Mouse (Mus musculus): ENCODE results near the gene C1qtnf9. TPM values are rescaled to one million over a fixed set of nuclear protein-coding genes. Genes with fewer than 3 reads are reported as not detected.

Gene C1qtnf9
- polyA plus RNA-seq, 1 experiment from 2014 or later, result not detected

- no peaks in the 10 kb centered on the region for H3K9me3 ChIP-seq (ENCODE audit: control insufficient read depth, low read length)
- no peaks in the 10 kb centered on the region for H3K27me3 ChIP-seq (replicated peaks; ENCODE audit: control insufficient read depth, insufficient read depth, low read length)
- ATAC-seq, result no peak
- H3K4me1 ChIP-seq (replicated peaks; ENCODE audit: control insufficient read depth, insufficient read depth, low read length), result peaks cover 63% of the 10 kb centered on the region
- H3K4me3 ChIP-seq (replicated peaks; ENCODE audit: low read length), result no peak overlapping the region
- no peaks in the 10 kb centered on the region for H3K36me3 ChIP-seq (ENCODE audit: control insufficient read depth, insufficient read depth)
- no peak overlapping the region for H3K9ac ChIP-seq (replicated peaks; ENCODE audit: low read depth, low read length)
- WGBS, result 54% methylated on average over 13 of the region's 13 CpGs
- H3K27ac ChIP-seq (ENCODE audit: low read length), result peak overlapping the region; percentile 41; the same call in 1 of the 2 replicates
- no peak overlapping the region for H3K4me2 ChIP-seq (ENCODE audit: low read length)
Observed at GRCm38 (mm10) chr14:60735848-60736547, 31.9 kb upstream of the C1qtnf9 start.

- H3K4me2 ChIP-seq (ENCODE audit: low read length), result no peak overlapping the region
Observed at GRCm38 (mm10) chr14:60736591-60737192, 31.2 kb upstream of the C1qtnf9 start.

GRCm38 (mm10) chr14:60737202-60737611, 30.7 kb upstream of the C1qtnf9 start:
- H3K27me3 ChIP-seq (replicated peaks; ENCODE audit: control insufficient read depth, insufficient read depth, low read length), result no peaks in the 10 kb centered on the region
- no peak overlapping the region for H3K4me3 ChIP-seq (replicated peaks; ENCODE audit: low read length)
- no peak overlapping the region for H3K4me2 ChIP-seq (ENCODE audit: low read length)
- ATAC-seq, result no peak
- no peaks in the 10 kb centered on the region for H3K36me3 ChIP-seq (ENCODE audit: control insufficient read depth, insufficient read depth)
- no peak overlapping the region for H3K9ac ChIP-seq (replicated peaks; ENCODE audit: low read depth, low read length)
- peaks cover 75% of the 10 kb centered on the region for H3K4me1 ChIP-seq (replicated peaks; ENCODE audit: control insufficient read depth, insufficient read depth, low read length)
- 13% methylated on average over 7 of the region's 7 CpGs for WGBS
- no peaks in the 10 kb centered on the region for H3K9me3 ChIP-seq (ENCODE audit: control insufficient read depth, low read length)
- H3K27ac ChIP-seq (ENCODE audit: low read length), result peak overlapping the region; percentile 50

More at GRCm38 (mm10) chr14:60736591-60737192, 31.2 kb upstream of the C1qtnf9 start:
- Histone ChIP-seq H3K27ac (ENCODE audit: low read length) (peak overlapping the region; percentile 50), H3K9me3 (ENCODE audit: control insufficient read depth, low read length) (no peaks in the 10 kb centered on the region), H3K4me3 (replicated peaks; ENCODE audit: low read length) (no peak overlapping the region), H3K36me3 (ENCODE audit: control insufficient read depth, insufficient read depth) (no peaks in the 10 kb centered on the region), H3K4me1 (replicated peaks; ENCODE audit: control insufficient read depth, insufficient read depth, low read length) (peaks cover 70% of the 10 kb centered on the region), H3K27me3 (replicated peaks; ENCODE audit: control insufficient read depth, insufficient read depth, low read length) (no peaks in the 10 kb centered on the region), H3K9ac (replicated peaks; ENCODE audit: low read depth, low read length) (no peak overlapping the region)
- ATAC-seq, result peak; percentile 16; the same call in 1 of the 2 replicates
- 3% methylated on average over 4 of the region's 4 CpGs for WGBS

GRCm38 (mm10) chr14:60738434-60738938, 29.4 kb upstream of the C1qtnf9 start:
- no peak overlapping the region for H3K4me2 ChIP-seq (ENCODE audit: low read length)
- no peak overlapping the region for H3K9ac ChIP-seq (replicated peaks; ENCODE audit: low read depth, low read length)
- WGBS, result 53% methylated on average over 10 of the region's 10 CpGs
- H3K9me3 ChIP-seq (ENCODE audit: control insufficient read depth, low read length), result no peaks in the 10 kb centered on the region
- peaks cover 68% of the 10 kb centered on the region for H3K4me1 ChIP-seq (replicated peaks; ENCODE audit: control insufficient read depth, insufficient read depth, low read length)
- peak overlapping the region; percentile 19; the same call in 1 of the 2 replicates for H3K27ac ChIP-seq (ENCODE audit: low read length)
- no peak overlapping the region for H3K4me3 ChIP-seq (replicated peaks; ENCODE audit: low read length)
- ATAC-seq, result no peak
- no peaks in the 10 kb centered on the region for H3K36me3 ChIP-seq (ENCODE audit: control insufficient read depth, insufficient read depth)
- no peaks in the 10 kb centered on the region for H3K27me3 ChIP-seq (replicated peaks; ENCODE audit: control insufficient read depth, insufficient read depth, low read length)

GRCm38 (mm10) chr14:60739155-60739554, 28.8 kb upstream of the C1qtnf9 start:
- H3K9me3 ChIP-seq (ENCODE audit: control insufficient read depth, low read length), result no peaks in the 10 kb centered on the region
- H3K27me3 ChIP-seq (replicated peaks; ENCODE audit: control insufficient read depth, insufficient read depth, low read length), result no peaks in the 10 kb centered on the region
- no peak overlapping the region for H3K9ac ChIP-seq (replicated peaks; ENCODE audit: low read depth, low read length)
- no peak overlapping the region for H3K4me2 ChIP-seq (ENCODE audit: low read length)
- no peak for ATAC-seq
- H3K27ac ChIP-seq (ENCODE audit: low read length), result no peak overlapping the region
- no peaks in the 10 kb centered on the region for H3K36me3 ChIP-seq (ENCODE audit: control insufficient read depth, insufficient read depth)
- H3K4me1 ChIP-seq (replicated peaks; ENCODE audit: control insufficient read depth, insufficient read depth, low read length), result peaks cover 62% of the 10 kb centered on the region
- 0% methylated on average over 3 of the region's 9 CpGs for WGBS
- H3K4me3 ChIP-seq (replicated peaks; ENCODE audit: low read length), result no peak overlapping the region

GRCm38 (mm10) chr14:60739616-60740015, 28.3 kb upstream of the C1qtnf9 start:
- Histone ChIP-seq H3K4me3 (replicated peaks; ENCODE audit: low read length) (no peak overlapping the region), H3K9me3 (ENCODE audit: control insufficient read depth, low read length) (no peaks in the 10 kb centered on the region), H3K27me3 (replicated peaks; ENCODE audit: control insufficient read depth, insufficient read depth, low read length) (no peaks in the 10 kb centered on the region), H3K4me2 (ENCODE audit: low read length) (no peak overlapping the region), H3K9ac (replicated peaks; ENCODE audit: low read depth, low read length) (peak overlapping the region; percentile 39; the same call in 1 of the 2 replicates), H3K4me1 (replicated peaks; ENCODE audit: control insufficient read depth, insufficient read depth, low read length) (peaks cover 59% of the 10 kb centered on the region), H3K36me3 (ENCODE audit: control insufficient read depth, insufficient read depth) (no peaks in the 10 kb centered on the region), H3K27ac (ENCODE audit: low read length) (peak overlapping the region; percentile 66)
- 51% methylated on average over 12 of the region's 12 CpGs for WGBS
- ATAC-seq, result no peak

- H3K9me3 ChIP-seq (ENCODE audit: control insufficient read depth, low read length), result no peaks in the 10 kb centered on the region
- no peak overlapping the region for H3K4me3 ChIP-seq (replicated peaks; ENCODE audit: low read length)
- H3K4me2 ChIP-seq (ENCODE audit: low read length), result no peak overlapping the region
- H3K9ac ChIP-seq (replicated peaks; ENCODE audit: low read depth, low read length), result no peak overlapping the region
- no peak for ATAC-seq
- no peaks in the 10 kb centered on the region for H3K27me3 ChIP-seq (replicated peaks; ENCODE audit: control insufficient read depth, insufficient read depth, low read length)
- WGBS, result 71% methylated on average over 5 of the region's 5 CpGs
- no peak overlapping the region; the same call in 1 of the 2 replicates for H3K27ac ChIP-seq (ENCODE audit: low read length)
- H3K4me1 ChIP-seq (replicated peaks; ENCODE audit: control insufficient read depth, insufficient read depth, low read length), result peaks cover 52% of the 10 kb centered on the region
- no peaks in the 10 kb centered on the region for H3K36me3 ChIP-seq (ENCODE audit: control insufficient read depth, insufficient read depth)
Observed at GRCm38 (mm10) chr14:60740507-60740906, 27.4 kb upstream of the C1qtnf9 start.

- Histone ChIP-seq H3K9me3 (ENCODE audit: control insufficient read depth, low read length) (no peaks in the 10 kb centered on the region), H3K4me2 (ENCODE audit: low read length) (no peak overlapping the region), H3K36me3 (ENCODE audit: control insufficient read depth, insufficient read depth) (no peaks in the 10 kb centered on the region), H3K27ac (ENCODE audit: low read length) (peak overlapping the region; percentile 69), H3K4me3 (replicated peaks; ENCODE audit: low read length) (no peak overlapping the region), H3K4me1 (replicated peaks; ENCODE audit: control insufficient read depth, insufficient read depth, low read length) (peaks cover 51% of the 10 kb centered on the region), H3K27me3 (replicated peaks; ENCODE audit: control insufficient read depth, insufficient read depth, low read length) (no peaks in the 10 kb centered on the region), H3K9ac (replicated peaks; ENCODE audit: low read depth, low read length) (no peak overlapping the region)
- ATAC-seq, result no peak
- 48% methylated on average over 8 of the region's 8 CpGs for WGBS
Observed at GRCm38 (mm10) chr14:60741033-60741432, 26.9 kb upstream of the C1qtnf9 start.

- Histone ChIP-seq H3K4me3 (replicated peaks; ENCODE audit: low read length) (no peak overlapping the region), H3K27me3 (replicated peaks; ENCODE audit: control insufficient read depth, insufficient read depth, low read length) (no peaks in the 10 kb centered on the region), H3K4me1 (replicated peaks; ENCODE audit: control insufficient read depth, insufficient read depth, low read length) (peaks cover 46% of the 10 kb centered on the region), H3K36me3 (ENCODE audit: control insufficient read depth, insufficient read depth) (no peaks in the 10 kb centered on the region), H3K9ac (replicated peaks; ENCODE audit: low read depth, low read length) (0 out of 2 replicates have a peak overlapping the region, but pooled peaks have one; percentile 10), H3K9me3 (ENCODE audit: control insufficient read depth, low read length) (no peaks in the 10 kb centered on the region), H3K27ac (ENCODE audit: low read length) (peak overlapping the region; percentile 69), H3K4me2 (ENCODE audit: low read length) (no peak overlapping the region)
- 26% methylated on average over 6 of the region's 6 CpGs for WGBS
- peak; percentile 40 for ATAC-seq
Observed at GRCm38 (mm10) chr14:60741490-60741981, 26.4 kb upstream of the C1qtnf9 start.
